Mouse (Mus musculus) thymus, adult 2 months (tissue): ENCODE measurements at regions not wholly inside any gene's neighbourhood (a gene's known extent, or its start where the extent isn't known, plus 50 kb on each side); places are given as distances from the start of the nearest gene placed in this dataset.

Experiments used
- CTCF ChIP-seq: fragments of 200-500 bp; IDR thresholded peaks from 2 replicates; pipeline ENCODE4 v1.5.1; 2012; ENCODE audit warnings: mild to moderate bottlenecking, control low read depth, low read length, moderate library complexity, borderline replicate concordance; ENCODE audit not compliant: control insufficient read depth, poor library complexity, insufficient read depth; ENCODE audit errors: extremely low read depth
- POLR2A ChIP-seq: fragments of 200-500 bp; IDR thresholded peaks from 2 replicates; pipeline ENCODE4 v1.6.1; 2012; ENCODE audit warnings: mild to moderate bottlenecking, low read length, control low read depth, moderate library complexity; ENCODE audit not compliant: control insufficient read depth, poor library complexity, insufficient read depth; ENCODE audit errors: extremely low read depth

- TF ChIP-seq CTCF, result no peak
- no peak for TF ChIP-seq POLR2A
Measured at GRCm38 (mm10) chr6:61063129-61063528, 117.0 kb upstream of the Ccser1 start.
